Mouse (Mus musculus) midbrain, postnatal 0 days (tissue): ENCODE data around the gene Lrfn3. TPM values are rescaled to one million over a fixed set of nuclear protein-coding genes. Genes with fewer than 3 reads are reported as not detected.

ENCODE experiments used
- ATAC-seq: fragments of 200-750 bp; cut with Nextera tagmentation; 2 replicates; pipeline ENCODE4 v1.8.0; 2017; ENCODE audit warnings: moderate number of reproducible peaks, mild to moderate bottlenecking, moderate TSS enrichment, moderate library complexity; ENCODE audit not compliant: low FRiP score
- DNase-seq: peaks from one replicate; pipeline ENCODE4 v3.0.0-alpha.2; 2015; ENCODE audit warnings: low spot score
- H3K27ac ChIP-seq: fragments of 300-500 bp; sonication (generic); 2 replicates; pipeline ENCODE4 v1.5.1; 2014; ENCODE audit warnings: low read depth, mild to moderate bottlenecking, low read length, mixed read lengths
- H3K27me3 ChIP-seq: fragments of 300-500 bp; sonication (generic); 2 replicates; pipeline ENCODE4 v1.6.1; 2014; ENCODE audit warnings: low read length, control low read depth, mixed read lengths; ENCODE audit not compliant: insufficient read depth
- H3K36me3 ChIP-seq: fragments of 300-500 bp; sonication (generic); 2 replicates; pipeline ENCODE4 v1.6.1; 2014; ENCODE audit warnings: low read length, control low read depth, mixed read lengths; ENCODE audit not compliant: insufficient read depth
- H3K4me1 ChIP-seq: fragments of 300-500 bp; sonication (generic); 2 replicates; pipeline ENCODE4 v1.6.1; 2014; ENCODE audit warnings: mild to moderate bottlenecking, control low read depth, antibody characterized with exemption, low read length, mixed read lengths; ENCODE audit not compliant: insufficient read depth
- H3K4me2 ChIP-seq: fragments of 300-500 bp; sonication (generic); 2 replicates; pipeline ENCODE4 v1.6.1; 2014; ENCODE audit warnings: low read depth, mild to moderate bottlenecking, low read length, mixed read lengths; ENCODE audit not compliant: poor library complexity, severe bottlenecking
- H3K4me3 ChIP-seq: fragments of 300-500 bp; sonication (generic); 2 replicates; pipeline ENCODE4 v1.5.1; 2014; ENCODE audit warnings: low read depth, mild to moderate bottlenecking, low read length, moderate library complexity
- H3K9ac ChIP-seq: fragments of 300-500 bp; sonication (generic); replicated peaks from 2 replicates; pipeline ENCODE4 v1.6.1; 2014; ENCODE audit warnings: mild to moderate bottlenecking, low read length, moderate library complexity, mixed read lengths; ENCODE audit not compliant: poor library complexity, severe bottlenecking
- H3K9me3 ChIP-seq: fragments of 300-500 bp; sonication (generic); 2 replicates; pipeline ENCODE4 v1.6.1; 2016; ENCODE audit warnings: low read length, control low read depth
- CTCF ChIP-seq: IDR thresholded peaks from 2 replicates; pipeline ENCODE4 v1.5.1; 2016; ENCODE audit warnings: antibody characterized with exemption, mild to moderate bottlenecking
- WGBS: fragments of 180-500 bp; shearing (Covaris S2); extraction: QIAGEN DNeasy Blood & Tissue Kit; methylation state at CpG from one replicate; pipeline ENCODE4 v1.1.7; 2014; 5-methylcytosine and 5-hydroxymethylcytosine counted together
- polyA plus RNA-seq: library from polyadenylated mRNA; unstranded; fragments of >200 nt; fragmentation: Nextera tagmentation; extraction: Ambion mirVana; gene quantifications from 2 replicates; pipeline ENCODE4 v1.2.1, GENCODE M21; 2015
- total RNA-seq: library from RNA; depleted of rRNA; stranded (reverse); fragments of >200 nt; gene quantifications from 2 replicates; pipeline ENCODE4 v1.2.3, GENCODE M21; 2014

The Lrfn3 gene
- total and polyA plus RNA-seq, 2 experiments from 2014 or later, result 24.8 to 47.5 TPM

DNA sequence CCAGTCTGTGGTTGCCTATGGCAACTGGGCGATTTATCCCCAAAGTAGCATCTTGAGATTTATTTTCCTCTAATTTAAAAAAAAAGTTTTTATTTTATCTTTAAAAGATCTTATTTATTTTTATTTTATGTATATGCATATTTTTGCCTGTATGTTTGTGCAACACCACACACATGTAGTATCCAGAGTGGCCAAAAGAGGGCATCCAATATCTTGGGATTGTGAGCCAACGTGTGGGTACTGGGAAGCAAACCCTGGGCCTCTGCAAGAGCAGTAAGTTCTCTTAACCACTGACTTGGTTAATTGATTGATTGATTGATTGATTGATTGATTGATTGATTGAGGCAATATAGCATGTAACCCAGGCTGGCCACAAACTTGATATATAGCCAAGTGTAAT is 32.3 kb upstream of the Lrfn3 start:
- H3K4me3 ChIP-seq, result no peak overlapping the region
- TF ChIP-seq CTCF, result peak; percentile 44
- H3K36me3 ChIP-seq, result no peaks in the 10 kb centered on the region
- H3K9ac ChIP-seq, result no peak overlapping the region
- H3K4me1 ChIP-seq, result no peaks in the 10 kb centered on the region
- WGBS, result 36% methylated on average over 2 of the region's 2 CpGs
- H3K27me3 ChIP-seq, result no peaks in the 10 kb centered on the region
- ATAC-seq (no peak), DNase-seq (no peak)
- no peaks in the 10 kb centered on the region for H3K9me3 ChIP-seq
- H3K27ac ChIP-seq, result no peak overlapping the region
- H3K4me2 ChIP-seq, result no peak overlapping the region

DNA sequence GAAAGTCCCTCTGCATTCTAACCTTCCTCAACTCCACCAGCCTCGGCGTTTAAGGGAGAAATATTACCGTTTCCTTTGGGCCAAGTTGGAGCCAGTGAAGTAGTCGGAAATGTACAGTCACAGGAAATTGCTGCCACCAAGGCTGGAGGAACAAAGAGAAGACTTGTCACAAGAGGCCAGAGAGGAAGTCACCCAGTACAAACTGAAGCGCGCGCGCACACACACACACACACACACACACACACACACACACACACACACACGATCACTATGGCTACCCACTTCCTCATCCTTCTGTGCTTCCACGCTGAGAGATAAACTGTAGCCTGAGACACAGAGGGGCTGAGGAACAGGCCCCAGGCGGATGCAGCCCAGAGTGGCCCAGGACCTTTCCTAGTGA is 31.8 kb upstream of the Lrfn3 start:
- H3K27ac ChIP-seq, result no peak overlapping the region
- ATAC-seq, result peak; percentile 34; the same call in 1 of the 2 replicates
- 61% methylated on average over 7 of the region's 11 CpGs for WGBS

DNA sequence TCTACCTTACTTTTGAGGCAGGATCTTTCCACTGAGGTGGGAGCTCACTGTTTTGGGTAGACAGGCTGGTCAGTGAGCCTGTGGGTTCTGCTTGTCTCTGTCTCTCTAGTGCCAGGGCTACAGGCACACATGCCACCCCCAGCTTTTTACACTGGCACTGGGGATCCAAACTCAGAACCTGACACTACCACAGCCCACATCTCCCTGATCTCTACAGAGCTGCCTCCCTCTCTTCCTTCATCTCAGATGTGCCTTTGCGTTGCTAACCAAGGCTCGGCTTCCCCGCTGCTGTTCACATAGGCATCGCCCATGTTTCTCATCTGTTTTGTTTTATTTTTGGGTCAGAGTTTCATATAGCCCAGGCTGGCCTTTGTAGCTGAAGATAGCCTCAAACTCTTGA is 31.1 kb upstream of the Lrfn3 start:
- no peak for DNase-seq
- no peak overlapping the region for H3K9ac ChIP-seq
- H3K4me2 ChIP-seq, result no peak overlapping the region
- no peaks in the 10 kb centered on the region for H3K36me3 ChIP-seq
- H3K27ac ChIP-seq, result no peak overlapping the region
- no peaks in the 10 kb centered on the region for H3K9me3 ChIP-seq
- H3K4me1 ChIP-seq, result no peaks in the 10 kb centered on the region
- TF ChIP-seq CTCF, result no peak
- no peak overlapping the region for H3K4me3 ChIP-seq
- H3K27me3 ChIP-seq, result no peaks in the 10 kb centered on the region
- WGBS, result 86% methylated on average over 4 of the region's 4 CpGs
- no peak for ATAC-seq

More for the DNA sequence above, 31.8 kb upstream of the Lrfn3 start:
- no peak overlapping the region for H3K4me3 ChIP-seq
- H3K4me1 ChIP-seq, result no peaks in the 10 kb centered on the region
- no peaks in the 10 kb centered on the region for H3K27me3 ChIP-seq
- TF ChIP-seq CTCF, result no peak
- H3K9ac ChIP-seq, result no peak overlapping the region
- H3K9me3 ChIP-seq, result no peaks in the 10 kb centered on the region
- no peak overlapping the region for H3K4me2 ChIP-seq
- H3K36me3 ChIP-seq, result no peaks in the 10 kb centered on the region
- DNase-seq, result no peak

DNA sequence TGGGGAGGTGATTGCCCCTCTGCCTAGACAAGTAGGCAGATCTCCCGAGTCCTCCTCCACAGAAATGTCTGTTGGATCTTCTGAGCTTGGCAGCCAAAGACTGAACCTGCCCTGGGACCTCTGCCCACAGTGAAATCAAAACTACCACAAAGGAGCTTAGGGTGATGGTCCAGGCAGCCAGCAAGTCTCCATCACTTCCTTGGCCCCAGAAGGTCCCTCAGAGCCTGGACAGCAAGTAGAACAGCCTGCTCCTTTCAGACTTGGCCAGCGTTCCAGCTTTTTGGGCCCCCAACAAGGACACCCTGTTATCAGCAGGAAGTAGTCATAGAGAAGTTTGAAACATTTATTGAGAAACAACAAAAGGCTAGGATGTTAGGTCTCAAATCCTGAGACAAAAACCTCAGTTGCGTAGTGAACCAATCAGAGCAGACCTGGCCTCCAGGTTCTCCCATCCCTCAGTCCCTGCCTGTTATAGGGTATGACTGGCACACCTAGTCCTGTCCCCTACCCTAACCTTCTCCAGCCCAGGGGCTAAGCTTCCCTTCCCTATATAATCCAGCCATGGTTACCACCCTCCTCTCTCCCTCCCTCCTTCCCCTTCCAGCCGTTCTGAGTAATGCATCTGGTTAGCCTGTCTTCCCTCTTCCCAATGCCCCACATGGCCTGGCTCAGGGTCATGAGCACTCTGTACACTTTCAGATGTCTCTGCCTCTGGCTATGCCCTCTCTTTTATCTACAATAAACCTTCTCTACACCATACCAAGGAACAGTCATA is 30.4 kb upstream of the Lrfn3 start:
- no peak overlapping the region for H3K4me3 ChIP-seq
- ATAC-seq, result no peak
- WGBS, result 75% methylated on average over 4 of the region's 4 CpGs
- H3K4me1 ChIP-seq, result no peaks in the 10 kb centered on the region
- TF ChIP-seq CTCF, result no peak
- H3K27me3 ChIP-seq, result no peaks in the 10 kb centered on the region
- H3K27ac ChIP-seq, result no peak overlapping the region
- H3K36me3 ChIP-seq, result no peaks in the 10 kb centered on the region
- DNase-seq, result no peak
- no peak overlapping the region for H3K4me2 ChIP-seq
- no peak overlapping the region for H3K9ac ChIP-seq
- H3K9me3 ChIP-seq, result no peaks in the 10 kb centered on the region

DNA sequence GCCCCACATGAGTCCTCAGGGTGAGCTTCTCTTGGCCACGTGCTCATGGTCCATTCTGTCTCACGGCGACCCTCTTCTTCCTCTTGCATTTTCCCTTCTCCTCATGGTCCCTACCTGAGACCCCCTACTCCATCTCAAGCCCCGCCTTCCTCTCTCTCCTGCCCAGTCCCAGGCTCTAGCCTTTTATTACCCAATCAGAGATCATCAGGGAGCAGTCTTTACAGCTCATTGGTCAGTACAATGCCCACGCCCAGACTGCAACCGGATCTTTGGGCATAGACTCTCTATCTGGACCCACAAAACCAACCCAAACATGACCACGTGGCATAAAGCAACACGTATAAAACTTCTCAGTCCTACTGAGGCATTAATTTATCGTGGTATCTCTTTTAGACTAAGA is 21.5 kb upstream of the Lrfn3 start:
- no peak for TF ChIP-seq CTCF
- Histone ChIP-seq H3K4me2 (no peak overlapping the region), H3K9me3 (no peaks in the 10 kb centered on the region), H3K4me1 (no peaks in the 10 kb centered on the region), H3K27me3 (0 out of 2 replicates have a peak, but pooled peaks cover 4% of the 10 kb centered on the region), H3K36me3 (no peaks in the 10 kb centered on the region), H3K9ac (no peak overlapping the region), H3K27ac (no peak overlapping the region), H3K4me3 (no peak overlapping the region)
- WGBS, result 87% methylated on average over 9 of the region's 9 CpGs
- ATAC-seq (no peak), DNase-seq (no peak)

DNA sequence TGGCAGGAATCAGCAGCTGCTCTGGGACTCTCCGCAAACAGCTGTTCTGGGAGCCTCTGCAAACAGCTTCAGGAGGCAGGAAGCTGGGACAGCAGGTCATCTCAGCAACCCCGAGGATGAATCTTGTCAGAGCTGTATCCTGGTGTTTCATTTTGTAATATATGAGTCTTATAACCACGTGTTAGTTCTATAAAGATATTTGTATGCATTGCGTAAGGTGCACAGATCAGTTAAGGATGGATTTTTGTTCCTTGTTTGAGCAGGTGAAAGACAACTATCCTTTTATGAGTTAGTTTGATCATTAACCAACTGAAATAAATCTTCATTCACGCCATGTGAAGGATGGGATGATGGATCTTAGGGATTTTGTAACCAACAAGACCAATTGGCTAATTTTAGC is 17.5 kb upstream of the Lrfn3 start:
- H3K27ac ChIP-seq, result no peak overlapping the region

More for the DNA sequence above, 17.5 kb upstream of the Lrfn3 start:
- ATAC-seq (no peak), DNase-seq (no peak)
- no peaks in the 10 kb centered on the region for H3K9me3 ChIP-seq
- no peak for TF ChIP-seq CTCF
- 0 out of 2 replicates have a peak, but pooled peaks cover 4% of the 10 kb centered on the region for H3K27me3 ChIP-seq
- H3K4me2 ChIP-seq, result no peak overlapping the region
- H3K36me3 ChIP-seq, result no peaks in the 10 kb centered on the region
- no peaks in the 10 kb centered on the region for H3K4me1 ChIP-seq
- 65% methylated on average over 5 of the region's 5 CpGs for WGBS
- no peak overlapping the region for H3K4me3 ChIP-seq
- H3K9ac ChIP-seq, result no peak overlapping the region
